Mouse (Mus musculus): Measurements from ENCODE around the gene Ryr1.
"Not testable (repeated sequence)": the region's sequence is repeated elsewhere in the genome, so short reads cannot be mapped to it uniquely, and the experiment has no call there.

The Ryr1 gene

GRCm38 (mm10) chr7:29000651-29001605, 124.1 kb downstream of the Ryr1 start:
- in situ Hi-C loops (cut with MboI, MseI), result no loop called here

DNA sequence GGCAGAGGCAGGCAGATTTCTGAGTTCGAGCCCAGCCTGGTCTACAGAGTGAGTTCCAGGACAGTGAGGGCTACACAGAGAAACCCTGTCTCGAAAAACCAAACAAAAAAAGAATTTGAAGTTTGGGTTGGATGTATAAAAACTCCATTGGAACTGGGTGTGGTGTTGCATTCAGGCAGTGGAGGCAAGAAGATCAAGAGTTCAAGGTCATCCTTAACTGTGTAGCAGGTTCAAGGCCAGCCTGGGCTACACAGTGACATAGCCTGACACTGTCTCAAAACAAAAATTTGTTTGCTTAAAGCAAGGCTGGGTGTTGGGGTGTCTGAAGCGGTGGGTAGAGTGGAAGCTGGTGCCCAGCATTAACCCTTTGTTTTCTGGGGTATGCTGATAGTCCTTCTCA, 131.6 kb downstream of the Ryr1 start:
- in situ Hi-C loops (cut with MboI, MseI), result no loop called here

DNA sequence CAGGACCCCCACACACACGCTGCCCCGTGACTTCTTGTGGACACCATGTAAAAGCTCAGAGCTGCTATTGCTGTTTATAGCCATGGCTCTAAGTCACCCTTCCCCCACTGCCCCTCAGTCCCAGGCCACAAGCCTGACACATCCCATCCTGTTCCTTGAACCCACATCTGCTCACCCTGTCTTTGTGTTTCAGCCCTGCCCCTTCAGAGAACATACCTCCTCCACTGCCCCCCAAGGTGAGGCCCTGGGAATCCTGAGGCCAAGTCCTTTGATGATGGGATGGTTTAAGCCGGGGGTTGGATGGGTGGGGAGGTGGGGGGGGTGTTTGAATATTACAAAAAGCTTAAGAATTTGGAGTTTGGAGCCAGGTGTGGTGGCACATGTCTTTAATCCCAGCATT, 132.0 kb downstream of the Ryr1 start:
- in situ Hi-C loops (cut with MboI, MseI), result no loop called here

DNA sequence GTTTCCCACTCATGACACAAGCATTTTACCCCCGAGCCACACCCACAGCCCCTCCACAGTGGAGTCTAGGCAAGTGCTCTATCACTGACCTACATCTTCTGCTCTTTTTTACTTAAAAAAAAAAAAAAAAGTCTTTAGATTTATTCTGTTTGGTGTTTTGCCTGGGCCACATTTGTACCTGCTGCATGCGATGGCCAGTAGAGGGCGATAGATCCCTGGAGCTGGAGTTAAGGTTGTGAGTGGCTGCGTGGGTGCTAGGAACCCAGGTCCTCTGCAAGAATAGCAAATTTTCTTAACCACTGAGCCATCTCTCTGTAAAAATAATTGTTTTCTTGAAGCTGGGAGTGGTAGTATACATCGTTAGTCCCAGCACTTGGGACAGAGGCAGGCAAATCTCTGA, 133.4 kb downstream of the Ryr1 start:
- in situ Hi-C loops (cut with MboI, MseI), result no loop called here

DNA sequence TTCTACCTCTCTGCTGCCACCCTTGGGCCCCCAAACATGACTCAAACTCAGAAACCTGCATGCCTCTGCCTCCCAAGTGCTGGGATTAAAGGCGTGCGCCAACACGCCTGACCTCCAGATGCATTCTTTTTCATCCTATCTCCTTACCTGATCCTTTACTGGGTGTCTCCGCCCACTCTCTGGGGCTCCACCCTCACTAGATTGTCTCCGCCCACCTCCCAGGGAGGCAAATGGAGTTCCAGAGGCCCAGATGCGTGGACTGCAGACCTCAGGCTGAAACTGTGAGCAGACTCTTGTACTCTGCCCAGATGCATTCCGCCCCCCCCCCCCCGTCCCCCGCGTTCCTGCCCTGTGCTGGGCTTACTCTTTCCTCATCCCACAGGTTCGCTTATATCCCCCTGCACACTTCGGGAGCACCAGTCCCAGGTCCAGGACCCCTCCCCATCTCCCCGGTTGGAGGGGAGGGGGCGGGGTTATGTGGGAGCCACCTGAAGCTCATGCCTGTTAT, 134.2 kb downstream of the Ryr1 start:
- in situ Hi-C loops (cut with MboI, MseI), result no loop called here

DNA sequence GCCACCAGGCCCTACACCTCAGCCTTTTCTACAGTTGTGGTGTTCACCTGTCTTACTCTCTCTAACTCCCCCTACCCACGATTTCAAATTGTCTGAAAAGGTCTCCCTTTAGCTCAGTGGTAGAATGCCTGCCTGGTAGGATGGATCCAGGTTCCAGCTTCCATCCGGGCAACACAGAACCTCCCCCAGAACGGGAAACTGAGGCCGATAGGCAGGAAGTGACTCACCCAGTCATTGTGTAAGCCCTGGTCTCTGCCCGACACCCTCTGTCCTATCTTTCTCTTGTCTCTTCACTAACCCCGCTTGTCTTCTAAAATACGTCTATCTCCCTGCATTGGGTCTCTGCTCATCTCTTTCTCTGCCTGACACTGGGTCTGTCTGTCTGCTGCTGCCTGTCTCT, 139.8 kb downstream of the Ryr1 start:
- in situ Hi-C loops (cut with MboI, MseI), result loop anchor here (10.0 kb wide), 1 partner anchor 50 kb away; no protein-coding TSS in a partner anchor

DNA sequence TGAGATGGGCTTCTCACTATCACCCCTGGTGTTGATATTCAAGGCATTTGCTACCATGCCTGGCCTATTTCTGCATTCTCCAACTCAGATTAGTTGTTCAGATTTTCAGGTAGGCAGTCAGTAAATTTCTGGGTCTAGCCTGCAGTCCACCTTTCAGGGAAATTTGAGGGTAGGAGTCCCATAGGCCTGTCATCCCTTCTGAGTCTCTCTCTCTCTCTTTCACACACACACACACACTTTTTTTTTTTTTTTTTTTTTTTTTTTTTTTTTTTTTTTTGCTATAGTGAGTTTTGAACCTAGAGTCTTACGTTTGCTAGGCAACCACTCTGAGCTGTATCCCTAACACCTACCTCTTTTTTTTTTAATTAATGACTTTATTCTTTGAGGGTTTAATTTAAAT, 140.5 kb downstream of the Ryr1 start:
- in situ Hi-C loops (cut with MboI, MseI), result loop anchor here (10.0 kb wide), 1 partner anchor 50 kb away; no protein-coding TSS in a partner anchor

DNA sequence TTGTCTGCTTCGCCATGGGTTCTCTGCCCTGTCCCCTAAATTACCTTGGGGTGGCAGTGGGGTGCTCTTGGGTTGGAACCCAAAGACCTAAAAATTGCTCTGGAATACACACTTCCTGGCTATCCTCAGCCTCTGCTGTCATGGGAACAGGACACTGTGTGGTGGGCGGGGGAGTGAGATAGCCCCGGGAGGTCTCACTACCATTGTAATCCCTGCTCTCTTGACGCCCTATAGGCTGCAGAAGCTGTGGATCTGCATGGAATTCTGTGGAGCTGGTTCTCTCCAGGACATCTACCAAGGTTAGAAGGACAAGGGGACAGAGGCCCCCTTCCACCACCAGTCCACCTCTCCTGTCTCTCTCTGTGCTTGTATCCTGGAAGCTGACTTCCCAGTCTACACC, 141.1 kb downstream of the Ryr1 start:
- in situ Hi-C loops (cut with MboI, MseI), result loop anchor here (10.0 kb wide), 1 partner anchor 51 kb away; no protein-coding TSS in a partner anchor

GRCm38 (mm10) chr7:28983141-28983564, 141.8 kb downstream of the Ryr1 start:
- in situ Hi-C loops (cut with MboI, MseI), result loop anchor here (10.0 kb wide), 1 partner anchor 52 kb away; no protein-coding TSS in a partner anchor

DNA sequence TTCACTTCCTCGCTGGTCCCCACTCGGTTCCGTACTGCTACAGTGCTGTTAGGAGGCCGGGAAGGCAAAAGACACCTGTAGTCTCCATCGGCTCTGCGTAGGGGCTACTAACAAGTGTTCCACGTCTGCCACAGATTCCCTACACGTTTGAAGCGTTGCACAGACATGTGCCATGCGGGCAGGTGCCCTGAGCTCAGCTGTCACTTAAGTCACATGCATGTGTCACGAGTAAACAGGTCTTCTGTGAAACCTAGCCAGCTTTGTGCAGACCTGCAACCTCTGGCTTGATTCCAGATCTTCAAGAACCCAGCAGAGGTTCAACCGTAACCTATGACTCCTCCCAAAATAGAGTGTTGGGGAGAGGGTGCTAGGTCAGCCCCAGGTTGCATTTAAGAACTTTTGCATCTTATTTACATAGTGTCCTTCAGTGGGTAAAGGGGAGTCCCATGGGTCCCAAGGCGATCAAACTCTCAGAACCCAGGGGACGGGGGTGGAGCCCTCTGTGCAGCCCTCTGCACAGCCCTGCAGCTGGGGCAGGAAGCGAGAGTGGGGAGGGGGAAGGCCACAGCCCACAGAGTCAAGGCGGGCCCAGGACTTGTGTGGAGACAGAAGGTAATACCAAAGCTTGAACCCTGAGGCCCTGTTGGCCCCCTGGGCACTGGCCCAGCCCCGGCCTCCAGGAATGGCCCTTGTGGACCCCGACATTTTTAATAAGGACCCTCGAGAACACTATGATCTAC, 142.5 kb downstream of the Ryr1 start:
- in situ Hi-C loops (cut with MboI, MseI), result loop anchor here (10.0 kb wide), 1 partner anchor 52 kb away; no protein-coding TSS in a partner anchor

- in situ Hi-C loops (cut with MboI, MseI), result loop anchor here (10.0 kb wide), 1 partner anchor 53 kb away; no protein-coding TSS in a partner anchor
Measured at GRCm38 (mm10) chr7:28981651-28982273, 143.2 kb downstream of the Ryr1 start, which contains the start of the genes Eif3k and Map4k1. Eif3k (minus strand) TSS chr7:28981864. Map4k1 (plus strand) TSS chr7:28982050.

DNA sequence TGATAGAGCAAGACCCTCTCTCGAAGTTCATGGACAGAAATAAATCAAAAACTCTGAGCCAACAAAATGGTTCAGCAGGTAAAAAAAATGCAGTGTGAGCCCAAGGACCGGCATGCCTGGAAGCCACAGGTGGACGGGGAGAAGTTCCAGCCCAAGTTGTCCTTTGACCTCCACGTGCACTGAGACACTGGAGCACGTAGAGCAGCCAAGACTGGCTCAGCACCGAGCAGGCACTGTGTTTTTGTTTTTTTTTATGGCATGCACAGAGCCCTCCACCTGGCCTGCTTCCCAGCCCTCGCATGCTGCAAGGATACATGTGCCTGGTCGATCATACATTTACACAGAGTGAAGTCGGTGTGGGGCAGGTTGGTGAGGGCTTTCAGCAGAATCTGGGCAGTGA, 147.4 kb downstream of the Ryr1 start:
- in situ Hi-C loops (cut with MboI, MseI), result no loop called here

DNA sequence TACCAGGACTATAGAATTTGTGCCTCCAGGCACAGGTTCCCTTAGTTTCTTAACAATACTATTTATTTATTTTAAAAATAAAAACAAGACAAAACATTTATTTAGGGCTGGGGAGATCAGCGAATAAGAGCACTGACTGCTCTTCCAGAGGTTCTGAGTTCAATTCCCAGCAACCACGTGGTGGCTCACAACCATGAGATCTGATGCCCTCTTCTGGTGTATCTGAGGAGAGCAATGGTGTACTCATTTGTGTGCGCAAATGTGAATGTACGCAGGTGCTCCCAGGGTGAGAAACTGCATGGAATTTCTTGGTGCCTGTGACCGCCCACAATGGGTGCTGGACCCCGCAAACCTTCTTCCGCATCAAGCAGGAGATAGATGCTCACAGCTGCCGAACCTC, 152.0 kb downstream of the Ryr1 start:
- in situ Hi-C loops (cut with MboI, MseI), result no loop called here

DNA sequence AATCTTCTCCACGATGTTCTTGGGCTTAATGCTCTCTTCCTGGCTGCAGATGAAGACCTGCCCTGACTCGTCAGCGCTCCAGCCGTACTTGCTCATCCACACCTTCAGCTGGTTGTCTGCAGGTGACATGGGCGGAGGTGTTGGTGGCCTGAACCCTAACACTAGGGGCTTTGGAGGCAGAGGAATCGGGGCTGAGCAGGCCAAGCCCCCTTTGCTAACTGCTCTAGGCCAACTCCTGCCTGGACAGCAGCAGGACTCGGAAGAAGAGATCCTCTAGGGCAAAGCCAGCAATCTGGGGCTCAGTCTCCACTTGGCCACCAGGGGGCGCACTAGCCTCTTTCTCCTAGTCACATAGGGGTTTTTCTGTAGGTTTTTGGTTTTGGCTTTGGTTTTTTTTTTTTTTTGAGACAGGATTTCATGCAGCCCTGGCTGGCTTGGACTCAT, 152.4 kb downstream of the Ryr1 start:
- in situ Hi-C loops (cut with MboI, MseI), result no loop called here

DNA sequence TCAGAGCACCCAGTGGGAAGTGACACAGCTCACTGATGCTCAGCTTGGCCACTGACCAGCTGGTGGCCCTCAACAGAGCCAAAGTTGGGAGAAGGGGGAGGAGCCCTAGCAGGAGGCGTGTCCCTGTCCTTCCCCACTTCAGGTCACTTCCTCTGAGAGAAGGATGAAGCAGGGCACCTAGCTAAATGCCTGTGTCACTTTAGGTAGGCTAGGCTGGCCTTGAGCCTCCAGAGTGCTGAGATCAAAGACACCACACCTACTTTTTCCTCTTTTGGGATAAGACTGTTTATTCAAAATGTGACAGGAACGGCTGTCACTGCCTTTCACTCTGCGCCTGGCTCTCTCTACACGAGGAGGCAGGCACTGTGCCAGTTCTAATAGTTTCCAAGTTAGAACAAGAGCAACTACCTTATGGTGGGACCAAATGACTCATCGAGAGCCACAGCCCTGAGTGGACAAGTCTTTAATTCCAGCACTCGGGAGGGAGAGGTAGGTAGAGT, 153.2 kb downstream of the Ryr1 start:
- in situ Hi-C loops (cut with MboI, MseI), result no loop called here

DNA sequence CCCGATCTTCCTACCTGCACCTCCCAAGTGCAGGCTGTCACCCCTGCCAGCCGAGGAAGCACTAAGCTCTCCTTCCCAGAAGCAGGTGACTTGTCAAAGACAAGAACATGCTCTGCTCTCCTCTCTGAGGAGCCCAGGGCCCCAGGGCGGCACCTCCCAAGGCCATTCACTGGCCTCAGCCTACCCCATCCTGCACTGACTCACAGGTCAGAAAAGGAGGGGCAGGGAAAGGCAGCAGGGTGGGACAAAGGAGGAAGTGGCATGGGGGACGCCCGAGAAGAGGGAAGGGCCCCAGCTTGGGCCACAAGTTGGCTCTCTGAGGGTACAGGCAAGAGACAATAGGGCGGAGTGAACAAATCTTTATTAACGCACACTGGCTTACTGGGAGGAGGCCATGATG, 153.9 kb downstream of the Ryr1 start:
- in situ Hi-C loops (cut with MboI, MseI), result no loop called here

- in situ Hi-C loops (cut with MboI, MseI), result no loop called here
Measured at GRCm38 (mm10) chr7:28969672-28970394, 155.1 kb downstream of the Ryr1 start.

DNA sequence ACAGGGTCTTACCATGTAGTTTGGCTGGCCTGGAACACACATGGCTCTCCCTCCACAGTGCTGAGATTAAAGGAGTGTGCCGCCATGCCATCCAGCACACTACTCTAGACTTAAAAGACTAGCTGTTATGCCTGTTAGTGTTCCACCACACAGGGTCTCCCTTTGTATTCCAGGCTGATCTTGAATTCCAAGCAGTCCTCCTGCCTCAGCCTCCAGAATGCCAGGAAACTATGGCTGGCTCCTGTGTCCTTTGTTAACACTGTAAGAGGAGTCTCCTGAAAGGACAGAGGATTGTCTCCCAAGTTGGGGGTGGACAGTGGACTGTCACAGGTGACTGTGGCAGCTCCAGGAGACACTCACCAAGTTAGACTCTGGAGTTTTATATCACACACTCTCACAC, 155.7 kb downstream of the Ryr1 start:
- in situ Hi-C loops (cut with MboI, MseI), result no loop called here

- in situ Hi-C loops (cut with MboI, MseI), result not testable (repeated sequence)
Measured at GRCm38 (mm10) chr7:28968120-28968519, 156.9 kb downstream of the Ryr1 start.

GRCm38 (mm10) chr7:28966751-28967505, 158.1 kb downstream of the Ryr1 start:
- in situ Hi-C loops (cut with MboI, MseI), result no loop called here

All from T-helper 17 cell (primary cell).